ENCODE assay signal across 20 mouse cellular contexts in genomic region chr3:58146762-58147161, GRCm38 (mm10).
DNase-seq lines count a peak whose midpoint lies in the region; ATAC-seq and TF ChIP-seq lines count a peak whose summit lies in the region.
"Had no signal": no experiment of that assay in that cellular context is flagged by ENCODE, and none has a peak within 500 bp of the region (broad histone marks: within the 10 kb centered on the region; RNA-seq: fewer than 3 reads in every experiment).

No protein-coding gene starts in this region.

- no peaks in the 10 kb centered on the region; the same call in 1 of the 2 replicates for H3K4me1 ChIP-seq in intestine, embryonic 15.5 days (replicated peaks)
- H3K4me1 ChIP-seq in intestine, postnatal 0 days (replicated peaks; ENCODE audit: control insufficient read depth, insufficient read depth, low read length): no peaks in the 10 kb centered on the region
- H3K4me1 ChIP-seq in liver, embryonic 12.5 days: no peaks in the 10 kb centered on the region
- H3K4me1 ChIP-seq in liver, embryonic 15.5 days (replicated peaks): no peaks in the 10 kb centered on the region
- H3K4me1 ChIP-seq: forebrain, embryonic 10.5 days; forebrain, embryonic 13.5 days; hindbrain, embryonic 12.5 days had no signal

- no peak overlapping the region for H3K27ac ChIP-seq in intestine, embryonic 15.5 days
- H3K27ac ChIP-seq in intestine, postnatal 0 days (ENCODE audit: low read depth, low read length): no peak overlapping the region
- H3K27ac ChIP-seq in liver, embryonic 12.5 days: no peak overlapping the region
- 0 out of 2 replicates have a peak overlapping the region, but pooled peaks have one; percentile 51 for H3K27ac ChIP-seq in liver, embryonic 15.5 days (replicated peaks)
- H3K27ac ChIP-seq: forebrain, embryonic 10.5 days; forebrain, embryonic 13.5 days; hindbrain, embryonic 12.5 days had no signal

- intact Hi-C loops in gastrocnemius, postnatal 14 days (cut with DNase I; ENCODE audit: low total_unique reads): no loop called here

- TF ChIP-seq CTCF in intestine, postnatal 0 days (IDR thresholded peaks at IDR 0.05; ENCODE audit: low read depth): no peak

- peak; percentile 62 for ATAC-seq in intestine, embryonic 15.5 days
- no peak for ATAC-seq in intestine, postnatal 0 days
- peak; percentile 46 for ATAC-seq in liver, embryonic 12.5 days
- no peak for ATAC-seq in liver, embryonic 15.5 days (ENCODE audit: insufficient read depth)
- ATAC-seq: activated CD4-positive, CD25-positive, alpha-beta regulatory T cell, adult 4 months; forebrain, embryonic 13.5 days; forebrain, embryonic 16.5 days had no signal

- no peak overlapping the region for H3K9ac ChIP-seq in intestine, embryonic 15.5 days
- no peak overlapping the region for H3K9ac ChIP-seq in intestine, postnatal 0 days (ENCODE audit: low read depth, low read length)
- no peak overlapping the region for H3K9ac ChIP-seq in liver, embryonic 12.5 days
- H3K9ac ChIP-seq in liver, embryonic 15.5 days: no peak overlapping the region
- H3K9ac ChIP-seq: forebrain, embryonic 13.5 days; hindbrain, embryonic 12.5 days had no signal

- WGBS in intestine, embryonic 15.5 days: 15% methylated on average over 1 of the region's 1 CpGs
- WGBS in intestine, postnatal 0 days: 29% methylated on average over 1 of the region's 1 CpGs
- WGBS in liver, embryonic 12.5 days (ENCODE audit: insufficient replicate concordance): 44% methylated on average over 1 of the region's 1 CpGs
- WGBS in liver, embryonic 15.5 days (ENCODE audit: insufficient replicate concordance): 50% methylated on average over 1 of the region's 1 CpGs

- no peaks in the 10 kb centered on the region for H3K9me3 ChIP-seq in intestine, embryonic 15.5 days
- no peaks in the 10 kb centered on the region for H3K9me3 ChIP-seq in intestine, postnatal 0 days (ENCODE audit: control insufficient read depth)
- H3K9me3 ChIP-seq in liver, embryonic 12.5 days (replicated peaks): no peaks in the 10 kb centered on the region
- no peaks in the 10 kb centered on the region for H3K9me3 ChIP-seq in liver, embryonic 15.5 days (replicated peaks)
- H3K9me3 ChIP-seq: forebrain, embryonic 10.5 days; forebrain, embryonic 13.5 days; hindbrain, embryonic 12.5 days had no signal

- H3K27me3 ChIP-seq in intestine, embryonic 15.5 days (replicated peaks): no peaks in the 10 kb centered on the region
- H3K27me3 ChIP-seq in intestine, postnatal 0 days (replicated peaks; ENCODE audit: control insufficient read depth, insufficient read depth, low read length): no peaks in the 10 kb centered on the region
- no peaks in the 10 kb centered on the region for H3K27me3 ChIP-seq in liver, embryonic 12.5 days (replicated peaks)
- no peaks in the 10 kb centered on the region for H3K27me3 ChIP-seq in liver, embryonic 15.5 days
- H3K27me3 ChIP-seq: forebrain, embryonic 13.5 days; hindbrain, embryonic 12.5 days had no signal

- H3K36me3 ChIP-seq in intestine, embryonic 15.5 days: no peaks in the 10 kb centered on the region
- H3K36me3 ChIP-seq in intestine, postnatal 0 days (ENCODE audit: control insufficient read depth, insufficient read depth): no peaks in the 10 kb centered on the region
- H3K36me3 ChIP-seq in liver, embryonic 12.5 days: no peaks in the 10 kb centered on the region
- H3K36me3 ChIP-seq in liver, embryonic 15.5 days (replicated peaks): no peaks in the 10 kb centered on the region
- H3K36me3 ChIP-seq: forebrain, embryonic 10.5 days; hindbrain, embryonic 12.5 days had no signal

- peak; percentile 25 for DNase-seq in yolk sac, embryonic 10.5 days (ENCODE audit: low spot score)
- no peak for DNase-seq in gastrocnemius, postnatal 14 days
- DNase-seq in ovary, postnatal 14 days (ENCODE audit: low spot score): no peak
- no peak for DNase-seq in spleen, postnatal 14 days (ENCODE audit: low spot score in 2 of 2)
- DNase-seq: adrenal gland, adult 8-10 months; adrenal gland, postnatal 25 days; cerebellum, adult 11-12 months; cerebellum, adult 8-10 months; cerebellum, postnatal 10 days; gastrocnemius, postnatal 10 days had no signal

- H3K4me3 ChIP-seq in intestine, embryonic 15.5 days (replicated peaks): no peak overlapping the region
- H3K4me3 ChIP-seq in intestine, postnatal 0 days (ENCODE audit: low read depth, low read length): no peak overlapping the region
- no peak overlapping the region for H3K4me3 ChIP-seq in liver, embryonic 12.5 days
- H3K4me3 ChIP-seq in liver, embryonic 15.5 days (replicated peaks): 0 out of 2 replicates have a peak overlapping the region, but pooled peaks have one; percentile 17
- H3K4me3 ChIP-seq: forebrain, embryonic 10.5 days; forebrain, embryonic 13.5 days; hindbrain, embryonic 12.5 days had no signal

- no peak overlapping the region for H3K4me2 ChIP-seq in intestine, embryonic 15.5 days (replicated peaks)
- H3K4me2 ChIP-seq in intestine, postnatal 0 days (replicated peaks; ENCODE audit: low read depth): no peak overlapping the region
- H3K4me2 ChIP-seq in liver, embryonic 12.5 days: no peak overlapping the region
- no peak overlapping the region for H3K4me2 ChIP-seq in liver, embryonic 15.5 days
- H3K4me2 ChIP-seq: forebrain, embryonic 13.5 days; heart, embryonic 11.5 days; hindbrain, embryonic 12.5 days had no signal

Comparison
In these comparisons a context has a peak if more than half of its experiments do, and no peak if none do; other contexts are left out.
1. ATAC-seq: peak in intestine, embryonic 15.5 days (single experiment) and liver, embryonic 12.5 days (single experiment); none in intestine, postnatal 0 days (single experiment) and liver, embryonic 15.5 days (single experiment).